Mouse (Mus musculus) midbrain, postnatal 0 days (tissue): ENCODE data around the gene Tigd4. TPM values are rescaled to one million over a fixed set of nuclear protein-coding genes. Genes with fewer than 3 reads are reported as not detected.

Experiments
- ATAC-seq: fragments of 200-750 bp; cut with Nextera tagmentation; 2 replicates; pipeline ENCODE4 v1.8.0; 2017; ENCODE audit warnings: moderate number of reproducible peaks, mild to moderate bottlenecking, moderate TSS enrichment, moderate library complexity; ENCODE audit not compliant: low FRiP score
- DNase-seq: peaks from one replicate; pipeline ENCODE4 v3.0.0-alpha.2; 2015; ENCODE audit warnings: low spot score
- H3K27ac ChIP-seq: fragments of 300-500 bp; sonication (generic); 2 replicates; pipeline ENCODE4 v1.5.1; 2014; ENCODE audit warnings: low read depth, mild to moderate bottlenecking, low read length, mixed read lengths
- H3K27me3 ChIP-seq: fragments of 300-500 bp; sonication (generic); 2 replicates; pipeline ENCODE4 v1.6.1; 2014; ENCODE audit warnings: low read length, control low read depth, mixed read lengths; ENCODE audit not compliant: insufficient read depth
- H3K36me3 ChIP-seq: fragments of 300-500 bp; sonication (generic); 2 replicates; pipeline ENCODE4 v1.6.1; 2014; ENCODE audit warnings: low read length, control low read depth, mixed read lengths; ENCODE audit not compliant: insufficient read depth
- H3K4me1 ChIP-seq: fragments of 300-500 bp; sonication (generic); 2 replicates; pipeline ENCODE4 v1.6.1; 2014; ENCODE audit warnings: mild to moderate bottlenecking, control low read depth, antibody characterized with exemption, low read length, mixed read lengths; ENCODE audit not compliant: insufficient read depth
- H3K4me2 ChIP-seq: fragments of 300-500 bp; sonication (generic); 2 replicates; pipeline ENCODE4 v1.6.1; 2014; ENCODE audit warnings: low read depth, mild to moderate bottlenecking, low read length, mixed read lengths; ENCODE audit not compliant: poor library complexity, severe bottlenecking
- H3K4me3 ChIP-seq: fragments of 300-500 bp; sonication (generic); 2 replicates; pipeline ENCODE4 v1.5.1; 2014; ENCODE audit warnings: low read depth, mild to moderate bottlenecking, low read length, moderate library complexity
- H3K9ac ChIP-seq: fragments of 300-500 bp; sonication (generic); replicated peaks from 2 replicates; pipeline ENCODE4 v1.6.1; 2014; ENCODE audit warnings: mild to moderate bottlenecking, low read length, moderate library complexity, mixed read lengths; ENCODE audit not compliant: poor library complexity, severe bottlenecking
- H3K9me3 ChIP-seq: fragments of 300-500 bp; sonication (generic); 2 replicates; pipeline ENCODE4 v1.6.1; 2016; ENCODE audit warnings: low read length, control low read depth
- CTCF ChIP-seq: IDR thresholded peaks from 2 replicates; pipeline ENCODE4 v1.5.1; 2016; ENCODE audit warnings: antibody characterized with exemption, mild to moderate bottlenecking
- WGBS: fragments of 180-500 bp; shearing (Covaris S2); extraction: QIAGEN DNeasy Blood & Tissue Kit; methylation state at CpG from one replicate; pipeline ENCODE4 v1.1.7; 2014; 5-methylcytosine and 5-hydroxymethylcytosine counted together
- polyA plus RNA-seq: library from polyadenylated mRNA; unstranded; fragments of >200 nt; fragmentation: Nextera tagmentation; extraction: Ambion mirVana; gene quantifications from 2 replicates; pipeline ENCODE4 v1.2.1, GENCODE M21; 2015
- total RNA-seq: library from RNA; depleted of rRNA; stranded (reverse); fragments of >200 nt; gene quantifications from 2 replicates; pipeline ENCODE4 v1.2.3, GENCODE M21; 2014

Tigd4 gene
- total and polyA plus RNA-seq, 2 experiments from 2014 or later, result not detected

- H3K9ac ChIP-seq, result no peak overlapping the region
- no peak overlapping the region for H3K4me3 ChIP-seq
- no peaks in the 10 kb centered on the region for H3K9me3 ChIP-seq
- DNase-seq, result no peak
- H3K27ac ChIP-seq, result no peak overlapping the region
- no peaks in the 10 kb centered on the region for H3K27me3 ChIP-seq
- WGBS, result 71% methylated on average over 12 of the region's 12 CpGs
- H3K36me3 ChIP-seq, result no peaks in the 10 kb centered on the region
- TF ChIP-seq CTCF, result no peak
- H3K4me1 ChIP-seq, result no peaks in the 10 kb centered on the region
- ATAC-seq, result no peak
- no peak overlapping the region for H3K4me2 ChIP-seq
These were observed 44.7 kb downstream of the Tigd4 start for GRCm38 (mm10) chr3:84637890-84638578.

DNA sequence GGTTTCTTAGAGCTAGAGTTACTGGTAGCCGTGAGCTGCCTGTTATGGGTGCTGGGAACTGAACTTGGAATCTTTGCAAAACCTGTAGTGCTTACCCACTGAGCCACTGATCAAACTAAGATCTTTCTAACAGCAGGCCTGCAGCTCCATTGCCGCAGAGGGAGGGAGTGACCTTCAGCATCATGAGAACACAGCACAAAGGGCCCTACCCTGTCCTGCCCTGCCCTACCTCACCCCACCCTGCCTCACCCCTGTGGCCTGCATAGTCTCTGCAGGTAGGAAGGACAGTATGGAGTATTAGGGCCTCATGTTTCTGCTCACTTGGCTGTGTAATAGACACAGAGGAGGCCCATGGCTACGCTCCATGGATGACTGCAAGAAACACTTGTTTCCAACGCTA, 45.5 kb downstream of the Tigd4 start:
- Histone ChIP-seq H3K9me3 (no peaks in the 10 kb centered on the region), H3K27ac (no peak overlapping the region), H3K36me3 (no peaks in the 10 kb centered on the region), H3K27me3 (no peaks in the 10 kb centered on the region), H3K4me2 (no peak overlapping the region), H3K9ac (no peak overlapping the region), H3K4me1 (no peaks in the 10 kb centered on the region), H3K4me3 (no peak overlapping the region)
- TF ChIP-seq CTCF, result no peak
- ATAC-seq (no peak), DNase-seq (no peak)
- WGBS, result 83% methylated on average over 4 of the region's 4 CpGs

DNA sequence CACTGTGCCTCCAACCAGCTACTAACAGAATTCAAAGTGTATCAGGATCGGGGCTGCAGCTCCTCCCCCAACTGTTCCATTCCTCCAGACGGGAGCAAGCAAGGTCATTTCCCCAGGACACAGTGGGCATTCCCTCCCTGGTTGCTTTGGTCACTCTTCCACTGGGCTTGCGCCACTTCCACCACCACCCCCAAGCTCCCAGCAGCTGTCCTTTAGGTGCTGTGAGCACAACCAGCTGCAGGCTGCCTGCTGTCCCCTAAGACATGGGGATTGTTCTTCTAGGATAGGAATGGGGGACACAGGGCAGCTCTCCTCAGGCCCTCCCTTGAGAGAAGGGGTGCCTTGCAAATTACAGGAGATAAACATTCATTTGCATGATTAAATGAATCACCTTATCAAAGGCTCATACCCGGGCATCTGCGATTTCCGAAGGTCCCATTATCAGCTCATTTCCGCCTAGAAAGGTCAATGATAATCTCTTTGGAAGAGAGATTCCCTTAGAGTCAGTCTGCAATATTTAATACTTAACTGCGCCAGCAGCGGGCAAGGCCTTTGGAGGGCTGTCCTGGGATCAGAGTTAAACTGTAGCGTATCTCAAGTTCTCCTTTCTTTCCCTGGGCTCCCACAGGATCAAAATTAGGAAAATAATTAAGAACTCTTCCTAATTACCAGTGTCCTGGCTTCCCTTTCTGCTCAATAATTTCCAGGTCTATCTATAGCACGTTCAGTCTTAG, 46.6 kb downstream of the Tigd4 start:
- WGBS, result 46% methylated on average over 11 of the region's 11 CpGs
- Histone ChIP-seq H3K4me1 (no peaks in the 10 kb centered on the region), H3K27me3 (no peaks in the 10 kb centered on the region), H3K27ac (no peak overlapping the region), H3K9me3 (no peaks in the 10 kb centered on the region), H3K36me3 (no peaks in the 10 kb centered on the region), H3K4me3 (no peak overlapping the region), H3K4me2 (no peak overlapping the region), H3K9ac (no peak overlapping the region)
- DNase-seq (no peak), ATAC-seq (no peak)
- no peak for TF ChIP-seq CTCF

DNA sequence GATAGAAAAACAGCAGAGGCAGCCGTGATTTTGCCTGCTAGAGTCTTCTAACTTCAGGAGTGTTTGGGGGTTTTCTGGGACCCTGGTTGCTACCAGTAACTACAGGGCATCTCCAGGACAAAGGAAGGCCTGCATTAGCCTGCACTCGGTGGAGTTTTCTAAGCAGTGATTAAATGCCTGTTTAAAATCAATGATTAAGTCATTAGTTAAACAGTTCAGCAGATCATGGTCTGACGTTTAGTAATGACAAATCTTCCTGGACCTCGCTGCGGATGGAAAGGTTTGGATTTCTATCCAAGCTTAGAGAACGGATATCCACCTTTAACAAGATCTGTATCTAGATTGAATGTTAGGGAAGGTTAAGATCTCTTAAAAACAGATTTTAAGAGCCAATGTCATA, 47.2 kb downstream of the Tigd4 start:
- H3K27ac ChIP-seq, result no peak overlapping the region
- no peak overlapping the region for H3K4me2 ChIP-seq
- ATAC-seq (no peak), DNase-seq (no peak)
- H3K27me3 ChIP-seq, result no peaks in the 10 kb centered on the region
- no peaks in the 10 kb centered on the region for H3K9me3 ChIP-seq
- no peak overlapping the region for H3K4me3 ChIP-seq
- no peaks in the 10 kb centered on the region for H3K4me1 ChIP-seq
- no peak for TF ChIP-seq CTCF
- H3K36me3 ChIP-seq, result no peaks in the 10 kb centered on the region
- WGBS, result 51% methylated on average over 6 of the region's 6 CpGs
- no peak overlapping the region for H3K9ac ChIP-seq

DNA sequence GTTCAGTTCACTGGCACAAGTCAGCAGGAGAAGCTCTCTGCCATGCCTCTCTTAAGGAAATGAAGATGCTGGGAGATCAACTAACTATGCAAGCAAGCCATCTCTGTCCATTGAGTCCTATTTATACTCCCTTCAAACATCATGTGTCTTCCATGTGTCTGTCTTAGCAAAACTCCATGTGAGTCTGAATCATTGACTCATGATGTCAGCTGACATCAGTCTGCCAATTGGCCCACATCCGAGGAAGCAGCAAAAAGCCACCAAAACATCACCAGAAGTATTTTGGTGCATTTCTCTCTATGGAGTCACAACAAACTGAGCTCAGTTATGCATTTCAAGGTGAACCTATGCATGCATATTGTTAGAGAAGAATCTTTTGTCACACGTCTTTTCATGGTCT, 48.0 kb downstream of the Tigd4 start:
- Histone ChIP-seq H3K9me3 (no peaks in the 10 kb centered on the region), H3K9ac (no peak overlapping the region), H3K27ac (no peak overlapping the region), H3K36me3 (no peaks in the 10 kb centered on the region), H3K4me1 (no peaks in the 10 kb centered on the region), H3K27me3 (no peaks in the 10 kb centered on the region), H3K4me3 (no peak overlapping the region), H3K4me2 (no peak overlapping the region)
- DNase-seq (no peak), ATAC-seq (no peak)
- 85% methylated on average over 2 of the region's 2 CpGs for WGBS
- no peak for TF ChIP-seq CTCF

DNA sequence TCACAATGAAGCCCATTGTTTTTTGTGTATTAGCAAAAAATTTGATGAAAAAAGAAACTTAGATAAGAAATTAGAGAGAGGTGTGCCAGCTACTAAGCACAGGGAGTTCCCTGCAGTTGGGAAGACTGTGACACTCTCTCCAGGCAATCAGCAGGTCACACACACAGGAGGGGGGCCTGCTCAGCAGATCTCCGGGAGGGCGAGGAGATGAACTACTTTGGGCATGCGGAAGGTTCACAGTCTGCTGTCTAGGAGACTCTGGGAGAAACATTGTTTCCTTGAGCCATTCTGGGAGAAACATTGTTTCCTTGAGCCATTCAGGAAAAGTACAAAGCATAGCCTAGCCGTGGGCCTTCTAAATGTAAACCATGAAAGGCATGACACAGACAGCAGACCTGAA, 49.6 kb downstream of the Tigd4 start:
- H3K4me3 ChIP-seq, result no peak overlapping the region
- H3K9ac ChIP-seq, result no peak overlapping the region
- DNase-seq (no peak), ATAC-seq (no peak)
- TF ChIP-seq CTCF, result no peak
- H3K4me1 ChIP-seq, result no peaks in the 10 kb centered on the region
- no peak overlapping the region for H3K4me2 ChIP-seq
- 49% methylated on average over 4 of the region's 4 CpGs for WGBS
- no peaks in the 10 kb centered on the region for H3K27me3 ChIP-seq
- no peak overlapping the region for H3K27ac ChIP-seq
- H3K9me3 ChIP-seq, result no peaks in the 10 kb centered on the region
- H3K36me3 ChIP-seq, result no peaks in the 10 kb centered on the region
